Mouse (Mus musculus) limb, embryonic 12.5 days (tissue): ENCODE measurements at regions not wholly inside any gene's neighbourhood (a gene's known extent, or its start where the extent isn't known, plus 50 kb on each side); places are given as distances from the start of the nearest gene placed in this dataset.

ENCODE experiments used
- ATAC-seq: fragments of 200-750 bp; cut with Nextera tagmentation; 2 replicates; pipeline ENCODE4 v1.8.0; 2017; ENCODE audit warnings: low read depth, moderate TSS enrichment; ENCODE audit not compliant: insufficient number of reproducible peaks, insufficient read depth, low FRiP score, low TSS enrichment
- H3K27ac ChIP-seq: fragments of 300-500 bp; sonication (generic); 2 replicates; pipeline ENCODE4 v1.5.1; 2016; ENCODE audit warnings: mild to moderate bottlenecking, moderate library complexity
- H3K27me3 ChIP-seq: fragments of 300-500 bp; sonication (generic); 2 replicates; pipeline ENCODE4 v1.6.1; 2016; ENCODE audit warnings: mild to moderate bottlenecking, moderate library complexity
- H3K36me3 ChIP-seq: fragments of 300-500 bp; sonication (generic); 2 replicates; pipeline ENCODE4 v1.6.1; 2016; ENCODE audit warnings: mild to moderate bottlenecking, moderate library complexity
- H3K4me1 ChIP-seq: fragments of 300-500 bp; sonication (generic); replicated peaks from 2 replicates; pipeline ENCODE4 v1.6.1; 2016
- H3K4me2 ChIP-seq: fragments of 300-500 bp; sonication (generic); 2 replicates; pipeline ENCODE4 v1.6.1; 2016; ENCODE audit warnings: mild to moderate bottlenecking, moderate library complexity
- H3K4me3 ChIP-seq: fragments of 300-500 bp; sonication (generic); replicated peaks from 2 replicates; pipeline ENCODE4 v1.5.1; 2016; ENCODE audit warnings: mild to moderate bottlenecking
- H3K9ac ChIP-seq: fragments of 300-500 bp; sonication (generic); replicated peaks from 2 replicates; pipeline ENCODE4 v1.6.1; 2016; ENCODE audit warnings: mild to moderate bottlenecking, moderate library complexity
- H3K9me3 ChIP-seq: fragments of 300-500 bp; sonication (generic); 2 replicates; pipeline ENCODE4 v1.6.1; 2016; ENCODE audit warnings: mild to moderate bottlenecking, moderate library complexity
- WGBS: fragments of 180-500 bp; shearing (Covaris S2); methylation state at CpG from one replicate; pipeline ENCODE4 v1.1.7; 2016; 5-methylcytosine and 5-hydroxymethylcytosine counted together

DNA sequence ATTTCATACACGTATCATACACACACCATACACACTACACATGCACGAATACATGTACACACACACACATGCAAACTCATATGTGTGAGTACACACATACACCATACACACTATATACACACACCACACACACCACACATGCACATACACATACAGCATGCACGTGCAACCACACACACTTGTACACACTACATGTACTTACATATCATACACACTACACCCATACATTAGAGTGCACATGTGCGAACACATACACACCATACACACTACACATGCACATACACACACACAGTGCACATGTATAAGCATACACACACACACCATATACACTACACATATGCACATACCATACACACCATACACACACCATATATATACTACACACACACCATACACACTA, 117.5 kb downstream of the Psmg1 start:
- peaks cover 15% of the 10 kb centered on the region for H3K4me1 ChIP-seq
- 96% methylated on average over 4 of the region's 4 CpGs for WGBS
- ATAC-seq = no peak
- H3K4me3 ChIP-seq = no peak overlapping the region
- H3K27me3 ChIP-seq = no peaks in the 10 kb centered on the region
- no peak overlapping the region for H3K4me2 ChIP-seq
- no peak overlapping the region for H3K27ac ChIP-seq
- H3K9ac ChIP-seq = no peak overlapping the region
- no peaks in the 10 kb centered on the region for H3K9me3 ChIP-seq
- H3K36me3 ChIP-seq = no peaks in the 10 kb centered on the region

DNA sequence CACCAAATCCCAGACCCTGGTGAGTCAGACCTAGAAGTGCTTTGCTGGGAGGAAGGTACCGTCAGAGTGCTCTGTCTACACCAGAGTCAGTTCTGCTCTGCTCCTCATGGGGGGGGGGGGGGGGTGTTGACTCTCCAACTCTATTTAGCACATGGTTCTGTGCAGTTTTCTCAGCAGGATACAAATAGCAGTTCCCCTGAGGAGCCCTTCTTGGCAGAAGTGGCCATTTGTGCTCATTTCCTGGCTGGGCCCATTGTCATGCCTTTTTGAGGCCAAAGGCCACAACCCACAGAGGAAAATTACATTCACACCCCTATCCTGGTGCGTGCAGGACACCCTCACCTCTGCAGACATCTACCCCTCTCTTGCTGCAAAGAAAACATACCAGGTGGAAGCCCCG, 118.3 kb downstream of the Psmg1 start:
- H3K4me2 ChIP-seq = no peak overlapping the region
- no peak overlapping the region for H3K27ac ChIP-seq
- no peaks in the 10 kb centered on the region for H3K36me3 ChIP-seq
- ATAC-seq = no peak
- WGBS = 37% methylated on average over 3 of the region's 3 CpGs
- H3K27me3 ChIP-seq = no peaks in the 10 kb centered on the region
- H3K9ac ChIP-seq = no peak overlapping the region
- H3K4me1 ChIP-seq = peaks cover 15% of the 10 kb centered on the region
- H3K9me3 ChIP-seq = no peaks in the 10 kb centered on the region
- H3K4me3 ChIP-seq = no peak overlapping the region

DNA sequence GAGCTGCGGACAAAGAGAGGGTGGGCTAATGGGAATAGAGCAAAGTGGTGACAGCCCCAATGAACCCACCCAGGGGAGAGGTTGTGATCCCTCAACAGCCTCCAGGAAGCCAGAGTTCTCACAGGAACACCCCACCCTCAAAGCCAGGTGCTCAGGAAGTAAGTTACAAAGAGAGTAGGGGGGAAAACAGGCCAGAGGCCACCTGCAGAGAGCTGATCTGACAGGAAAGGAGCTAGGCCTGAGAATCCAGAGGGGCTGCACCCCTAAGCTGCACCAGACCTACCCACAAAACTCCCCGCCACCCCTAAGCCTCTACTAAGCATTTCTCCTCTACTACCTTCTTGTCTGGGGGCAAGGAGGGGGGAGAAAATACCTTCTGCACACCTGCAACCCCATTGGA, 120.5 kb downstream of the Psmg1 start:
- peaks cover 15% of the 10 kb centered on the region for H3K4me1 ChIP-seq
- H3K36me3 ChIP-seq = no peaks in the 10 kb centered on the region
- no peak overlapping the region for H3K9ac ChIP-seq
- ATAC-seq = no peak
- no peak overlapping the region for H3K4me2 ChIP-seq
- peak overlapping the region; percentile 64 for H3K27ac ChIP-seq
- no peak overlapping the region for H3K4me3 ChIP-seq
- 0 out of 2 replicates have a peak, but pooled peaks cover 4% of the 10 kb centered on the region for H3K27me3 ChIP-seq
- WGBS = 59% methylated on average over 2 of the region's 2 CpGs
- no peaks in the 10 kb centered on the region for H3K9me3 ChIP-seq

DNA sequence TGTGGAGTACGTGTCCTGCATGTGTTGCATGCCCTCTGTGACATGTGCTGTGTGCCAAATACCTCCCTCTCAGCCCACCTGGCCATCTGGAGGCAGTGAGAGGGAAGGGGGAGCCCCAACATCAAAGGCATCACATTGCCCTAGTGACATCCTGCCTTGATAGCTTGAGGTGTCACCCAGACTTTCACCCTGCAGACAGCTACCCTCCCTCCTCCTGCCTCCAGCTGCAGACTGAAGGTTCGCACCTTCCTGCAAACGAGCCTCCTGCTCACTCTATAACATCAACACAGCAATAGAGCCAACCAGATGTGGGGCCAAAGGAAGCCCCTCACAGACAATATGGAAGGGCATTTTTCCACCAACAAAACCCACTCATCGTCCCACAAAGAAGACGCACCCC, 121.3 kb downstream of the Psmg1 start:
- H3K27me3 ChIP-seq = 0 out of 2 replicates have a peak, but pooled peaks cover 4% of the 10 kb centered on the region
- no peaks in the 10 kb centered on the region for H3K9me3 ChIP-seq
- no peak overlapping the region for H3K4me2 ChIP-seq
- H3K4me3 ChIP-seq = no peak overlapping the region
- H3K36me3 ChIP-seq = no peaks in the 10 kb centered on the region
- peak overlapping the region; percentile 64 for H3K27ac ChIP-seq
- peaks cover 18% of the 10 kb centered on the region for H3K4me1 ChIP-seq
- WGBS = 24% methylated on average over 5 of the region's 5 CpGs
- ATAC-seq = no peak
- H3K9ac ChIP-seq = no peak overlapping the region; the same call in 1 of the 2 replicates

DNA sequence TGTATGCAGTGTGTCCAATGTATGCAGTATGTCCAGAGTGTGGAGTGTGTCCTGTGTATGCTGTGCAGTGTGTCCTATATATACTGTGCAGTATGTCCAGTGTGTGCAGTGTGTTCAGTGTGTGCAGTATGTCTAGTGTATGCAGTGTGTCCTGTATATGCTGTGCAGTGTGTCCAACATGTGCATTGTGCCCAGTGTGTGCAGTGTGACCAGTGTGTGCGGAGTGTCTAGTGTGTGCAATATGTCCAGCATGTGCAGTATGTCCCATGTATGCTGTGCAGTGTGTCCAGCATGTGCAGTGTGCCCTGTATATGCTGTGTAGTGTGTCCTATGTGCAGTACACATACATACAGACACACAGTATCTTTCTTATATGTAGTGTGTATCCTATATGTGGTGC, 121.9 kb downstream of the Psmg1 start:
- 0 out of 2 replicates have a peak, but pooled peaks cover 4% of the 10 kb centered on the region for H3K27me3 ChIP-seq
- WGBS = 94% methylated on average over 1 of the region's 1 CpGs
- H3K36me3 ChIP-seq = no peaks in the 10 kb centered on the region
- H3K4me1 ChIP-seq = peaks cover 24% of the 10 kb centered on the region
- H3K4me3 ChIP-seq = no peak overlapping the region
- no peak overlapping the region for H3K4me2 ChIP-seq
- no peaks in the 10 kb centered on the region for H3K9me3 ChIP-seq
- peak overlapping the region; percentile 19; the same call in 1 of the 2 replicates for H3K27ac ChIP-seq
- no peak overlapping the region for H3K9ac ChIP-seq
- no peak for ATAC-seq

- no peak for ATAC-seq
- no peaks in the 10 kb centered on the region for H3K9me3 ChIP-seq
- H3K4me3 ChIP-seq = no peak overlapping the region
- no peak overlapping the region for H3K27ac ChIP-seq
- H3K4me2 ChIP-seq = no peak overlapping the region
- no peak overlapping the region for H3K9ac ChIP-seq
- 85% methylated on average over 9 of the region's 9 CpGs for WGBS
- H3K36me3 ChIP-seq = no peaks in the 10 kb centered on the region
- H3K4me1 ChIP-seq = peaks cover 34% of the 10 kb centered on the region
- 0 out of 2 replicates have a peak, but pooled peaks cover 4% of the 10 kb centered on the region for H3K27me3 ChIP-seq
Observed at GRCm38 (mm10) chr16:95867516-95867915, 123.2 kb downstream of the Psmg1 start.

DNA sequence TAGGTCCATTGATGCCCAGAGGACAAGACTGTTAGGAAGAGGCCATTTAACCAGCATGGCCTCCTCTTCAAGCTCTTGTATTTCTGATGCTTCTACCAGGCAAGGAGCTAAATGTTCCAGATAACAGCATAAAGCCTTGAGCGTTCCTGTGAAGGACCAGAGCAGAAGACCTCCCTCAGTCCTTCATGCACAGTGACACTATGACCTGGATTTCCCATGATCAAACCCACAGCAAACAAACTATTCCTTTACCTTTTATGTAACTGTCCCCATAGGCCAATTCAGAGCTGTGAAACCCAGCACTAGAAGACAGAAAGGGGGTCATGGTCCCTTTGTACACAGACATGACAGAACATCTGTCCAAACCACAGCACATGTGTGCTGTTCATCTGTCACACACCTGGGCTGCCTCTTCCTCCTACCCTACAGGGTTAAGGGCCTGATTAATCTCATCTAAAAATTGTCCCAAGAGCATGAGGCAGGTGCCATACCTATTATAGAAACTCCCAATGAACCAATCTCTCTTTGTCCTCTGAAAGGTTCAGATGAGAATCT, 123.8 kb downstream of the Psmg1 start:
- Histone ChIP-seq H3K36me3 (no peaks in the 10 kb centered on the region), H3K4me2 (no peak overlapping the region), H3K4me1 (peaks cover 38% of the 10 kb centered on the region), H3K27ac (no peak overlapping the region), H3K9ac (no peak overlapping the region), H3K9me3 (no peaks in the 10 kb centered on the region), H3K4me3 (no peak overlapping the region), H3K27me3 (0 out of 2 replicates have a peak, but pooled peaks cover 4% of the 10 kb centered on the region)
- no peak for ATAC-seq
- 89% methylated on average over 1 of the region's 1 CpGs for WGBS

DNA sequence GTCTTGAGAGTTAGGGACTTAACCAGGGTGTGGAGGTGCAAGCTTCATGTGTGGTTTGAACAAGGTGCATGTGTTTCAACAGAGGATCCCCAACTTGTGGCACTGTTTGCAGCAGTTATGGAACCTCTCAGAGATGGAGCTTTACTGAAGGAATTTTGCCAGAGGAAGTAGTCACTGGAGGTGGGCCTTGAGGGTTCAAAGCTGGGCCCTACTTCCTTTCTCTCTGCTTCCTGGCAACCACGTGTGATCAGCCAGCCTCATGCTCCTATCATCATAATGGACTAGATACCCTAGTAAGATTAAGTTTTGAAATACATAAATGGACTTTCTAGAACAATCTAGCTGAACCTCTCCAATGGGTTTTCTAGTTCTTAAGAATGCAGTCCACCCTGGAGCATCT, 125.2 kb downstream of the Psmg1 start:
- no peaks in the 10 kb centered on the region for H3K36me3 ChIP-seq
- no peak overlapping the region for H3K27ac ChIP-seq
- H3K4me2 ChIP-seq = no peak overlapping the region
- H3K4me1 ChIP-seq = peaks cover 37% of the 10 kb centered on the region
- H3K4me3 ChIP-seq = no peak overlapping the region
- ATAC-seq = no peak
- 89% methylated on average over 1 of the region's 1 CpGs for WGBS
- no peak overlapping the region for H3K9ac ChIP-seq
- 0 out of 2 replicates have a peak, but pooled peaks cover 4% of the 10 kb centered on the region for H3K27me3 ChIP-seq
- no peaks in the 10 kb centered on the region for H3K9me3 ChIP-seq

DNA sequence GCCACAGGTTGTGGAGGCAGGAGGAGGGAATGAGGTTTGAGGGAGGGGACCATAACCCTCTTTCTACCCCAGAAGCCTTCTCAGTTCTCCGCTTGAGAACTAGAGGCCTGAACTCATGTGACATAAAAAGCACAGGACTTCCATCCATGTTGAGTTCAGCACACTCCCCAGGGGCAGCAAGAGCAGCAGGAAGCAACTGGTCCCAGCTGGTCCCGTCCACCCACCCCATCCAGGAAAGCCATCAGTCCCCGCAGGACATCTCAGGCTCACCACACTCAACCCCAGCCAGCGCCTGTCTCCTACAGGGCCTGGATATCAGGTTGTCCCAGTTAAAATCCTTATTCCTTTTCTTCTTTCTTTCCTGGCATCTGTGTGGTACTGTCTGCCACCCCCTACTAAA, 126.1 kb downstream of the Psmg1 start:
- H3K27me3 ChIP-seq = 0 out of 2 replicates have a peak, but pooled peaks cover 4% of the 10 kb centered on the region
- WGBS = 76% methylated on average over 4 of the region's 4 CpGs
- 0 out of 2 replicates have a peak overlapping the region, but pooled peaks have one; percentile 13 for H3K27ac ChIP-seq
- no peak overlapping the region for H3K4me2 ChIP-seq
- H3K9me3 ChIP-seq = no peaks in the 10 kb centered on the region
- H3K4me1 ChIP-seq = peaks cover 28% of the 10 kb centered on the region
- no peak overlapping the region for H3K9ac ChIP-seq
- ATAC-seq = no peak
- H3K36me3 ChIP-seq = no peaks in the 10 kb centered on the region
- H3K4me3 ChIP-seq = no peak overlapping the region

DNA sequence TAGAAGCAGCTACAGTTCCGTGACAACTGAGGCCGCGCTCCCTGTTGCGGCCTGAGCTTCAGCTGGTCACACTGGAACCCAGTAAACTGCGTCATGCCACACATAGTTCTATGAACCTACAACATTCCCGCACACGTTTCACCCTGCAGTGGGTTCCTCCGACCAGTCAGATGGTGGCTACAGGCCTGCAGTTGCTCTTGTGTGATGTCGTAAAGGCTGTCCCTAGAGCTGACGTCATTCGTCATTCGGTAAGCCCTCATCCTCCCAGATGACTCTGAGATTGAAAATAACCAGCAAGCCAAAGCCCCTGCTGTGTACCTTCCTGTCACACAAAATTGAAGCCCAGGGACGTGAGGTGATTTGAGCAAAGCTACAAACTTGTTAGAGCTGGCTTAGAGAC, 126.7 kb downstream of the Psmg1 start:
- ATAC-seq = no peak
- 56% methylated on average over 13 of the region's 13 CpGs for WGBS
- H3K4me1 ChIP-seq = peaks cover 23% of the 10 kb centered on the region
- H3K4me2 ChIP-seq = no peak overlapping the region
- H3K4me3 ChIP-seq = no peak overlapping the region
- H3K27ac ChIP-seq = 0 out of 2 replicates have a peak overlapping the region, but pooled peaks have one; percentile 13
- no peaks in the 10 kb centered on the region for H3K36me3 ChIP-seq
- no peak overlapping the region for H3K9ac ChIP-seq
- H3K27me3 ChIP-seq = 0 out of 2 replicates have a peak, but pooled peaks cover 4% of the 10 kb centered on the region
- H3K9me3 ChIP-seq = no peaks in the 10 kb centered on the region

DNA sequence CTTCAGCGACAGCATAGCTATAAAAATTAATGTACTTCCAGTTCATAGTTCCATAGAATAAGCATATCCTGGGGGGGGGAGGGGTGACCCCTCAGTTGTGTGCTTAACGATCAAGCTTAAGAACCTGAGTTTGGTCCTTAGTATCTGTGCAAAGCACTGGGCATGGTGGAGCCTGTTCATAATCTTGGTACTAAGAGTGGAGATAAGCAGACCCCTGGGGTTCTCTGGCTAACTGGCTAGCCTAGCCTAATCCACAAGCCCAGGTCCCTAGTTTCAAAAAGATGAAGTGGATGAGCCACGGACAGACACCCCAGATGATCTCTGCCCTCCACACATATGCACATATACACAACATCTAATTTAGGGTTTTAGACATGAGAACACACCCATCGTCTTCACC, 127.2 kb downstream of the Psmg1 start:
- Histone ChIP-seq H3K9me3 (no peaks in the 10 kb centered on the region), H3K4me3 (no peak overlapping the region), H3K36me3 (no peaks in the 10 kb centered on the region), H3K9ac (no peak overlapping the region), H3K4me2 (no peak overlapping the region), H3K4me1 (peaks cover 23% of the 10 kb centered on the region), H3K27ac (no peak overlapping the region), H3K27me3 (0 out of 2 replicates have a peak, but pooled peaks cover 4% of the 10 kb centered on the region)
- WGBS = 78% methylated on average over 4 of the region's 4 CpGs
- ATAC-seq = no peak

- H3K9me3 ChIP-seq = no peaks in the 10 kb centered on the region
- H3K36me3 ChIP-seq = no peaks in the 10 kb centered on the region
- ATAC-seq = no peak
- 0 out of 2 replicates have a peak, but pooled peaks cover 4% of the 10 kb centered on the region for H3K27me3 ChIP-seq
- WGBS = 79% methylated on average over 3 of the region's 3 CpGs
- H3K9ac ChIP-seq = no peak overlapping the region
- no peak overlapping the region for H3K4me3 ChIP-seq
- peaks cover 23% of the 10 kb centered on the region for H3K4me1 ChIP-seq
- H3K27ac ChIP-seq = peak overlapping the region; percentile 13; the same call in 1 of the 2 replicates
- no peak overlapping the region for H3K4me2 ChIP-seq
Observed at GRCm38 (mm10) chr16:95862621-95863020, 128.1 kb downstream of the Psmg1 start.
